Mouse (Mus musculus) megakaryocyte-erythroid progenitor cell, adult 5-6 weeks (primary cell): ENCODE measurements around the gene Copg1. TPM values are rescaled to one million over a fixed set of nuclear protein-coding genes. Genes with fewer than 3 reads are reported as not detected.

Experiments
- ATAC-seq: replicated peaks from 2 replicates; pipeline ENCODE4 v1.8.0; 2016; ENCODE audit warnings: mild to moderate bottlenecking, inconsistent platforms; ENCODE audit not compliant: severe bottlenecking, poor library complexity, low FRiP score, low TSS enrichment
- total RNA-seq, 2 experiments: library from RNA; stranded (forward) in 1 of 2; stranded (reverse) in 1 of 2; fragments of 200-1000, 215-1000 nt in 1 of 2; fragments of >200 nt in 1 of 2; fragmentation: Nextera tagmentation in 1 of 2; gene quantifications; 2 replicates each; pipeline ENCODE4 v1.2.3; 2014 to 2017

The Copg1 gene
- total RNA-seq (2014; fragmentation: Nextera tagmentation) (76.8 and 84.9 TPM in 2 replicates), total RNA-seq (2017) (53.1 and 63.4 TPM in 2 replicates)

DNA sequence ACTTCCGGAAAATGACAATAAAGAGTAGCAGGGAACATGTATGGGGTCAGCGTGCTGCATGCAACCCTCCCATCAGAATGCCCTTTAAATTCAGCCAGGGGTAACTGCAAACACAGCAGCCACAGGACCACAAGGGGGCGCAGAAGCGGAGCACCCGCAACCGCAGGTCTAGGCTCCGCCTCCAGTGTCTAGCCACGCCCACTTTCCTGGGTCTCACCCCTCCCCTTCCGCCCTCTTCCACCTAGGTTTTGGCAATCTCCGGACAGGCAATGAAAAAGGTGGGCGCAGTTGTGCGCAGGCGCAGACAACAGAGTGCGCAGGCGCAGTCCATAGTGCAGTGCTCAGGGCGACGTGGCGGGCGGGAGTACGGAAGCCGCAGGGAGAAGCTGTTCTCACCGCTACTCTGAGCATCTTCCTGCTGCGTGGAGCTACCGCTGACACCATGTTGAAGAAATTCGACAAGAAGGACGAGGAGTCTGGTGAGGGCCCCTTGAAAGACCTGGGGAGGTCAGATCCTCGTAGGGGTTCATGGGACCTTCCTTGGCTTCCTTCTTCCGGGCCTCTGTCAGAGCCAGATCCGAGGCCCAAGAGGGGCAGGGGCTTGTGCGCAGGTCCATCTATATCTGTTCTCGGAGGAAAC lies at the start of gene Copg1:
Copg1 (plus strand) TSS at position 221 of the 640 bp plus-strand sequence.
- ATAC-seq = peak; percentile 92

- peak; percentile 93 for ATAC-seq
These were observed 48.9 kb upstream of the Copg1 start, which contains the start of gene Isy1 for GRCm38 (mm10) chr6:87838551-87839197. TSS of gene Isy1 (minus strand) at chr6:87838798.

GRCm38 (mm10) chr6:87839797-87840341 lies 47.7 kb upstream of the Copg1 start:
- no peak for ATAC-seq

DNA sequence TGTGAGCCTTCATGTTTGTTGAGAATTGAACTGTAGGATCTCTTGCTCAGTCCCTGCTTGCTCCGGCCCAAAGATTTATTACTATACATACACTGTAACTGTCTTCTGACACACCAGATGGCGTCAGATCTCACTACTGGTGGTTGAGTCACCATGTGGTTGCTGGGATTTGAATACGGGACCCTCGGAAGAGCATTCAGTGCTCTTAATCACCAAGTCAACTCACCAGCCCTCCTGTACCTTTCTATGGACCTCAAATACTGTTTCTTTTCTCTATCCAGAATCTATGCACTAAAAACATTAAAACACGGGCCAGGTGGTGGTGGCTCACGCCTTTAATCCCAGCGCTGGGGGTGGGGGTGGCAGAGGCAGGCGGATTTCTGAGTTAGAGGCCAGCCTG lies 46.0 kb upstream of the Copg1 start:
- no peak for ATAC-seq

- ATAC-seq = 0 out of 2 replicates have a peak, but pooled peaks have one; percentile 34
These were observed 45.4 kb upstream of the Copg1 start for GRCm38 (mm10) chr6:87842254-87842653.

GRCm38 (mm10) chr6:87845031-87845695 lies 42.5 kb upstream of the Copg1 start:
- ATAC-seq = no peak

DNA sequence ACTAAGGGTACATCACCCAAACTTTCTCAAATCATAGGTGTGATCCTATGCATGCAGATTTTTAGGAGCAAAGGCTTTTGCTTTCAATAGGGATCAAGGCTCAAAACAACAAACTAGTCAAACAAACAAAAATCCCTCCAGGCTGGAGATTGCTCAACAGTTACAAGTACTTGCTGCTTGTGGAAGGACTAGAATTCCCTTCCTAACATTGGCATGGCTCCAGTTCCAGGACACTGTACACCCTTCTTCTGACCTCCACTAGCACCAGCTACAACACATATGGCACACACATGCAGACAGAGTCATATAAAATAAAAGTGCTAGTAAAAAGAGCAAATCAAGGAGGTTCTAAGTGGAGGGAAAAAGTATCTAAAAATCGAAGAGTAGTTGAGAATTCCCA lies 40.8 kb upstream of the Copg1 start:
- no peak for ATAC-seq

DNA sequence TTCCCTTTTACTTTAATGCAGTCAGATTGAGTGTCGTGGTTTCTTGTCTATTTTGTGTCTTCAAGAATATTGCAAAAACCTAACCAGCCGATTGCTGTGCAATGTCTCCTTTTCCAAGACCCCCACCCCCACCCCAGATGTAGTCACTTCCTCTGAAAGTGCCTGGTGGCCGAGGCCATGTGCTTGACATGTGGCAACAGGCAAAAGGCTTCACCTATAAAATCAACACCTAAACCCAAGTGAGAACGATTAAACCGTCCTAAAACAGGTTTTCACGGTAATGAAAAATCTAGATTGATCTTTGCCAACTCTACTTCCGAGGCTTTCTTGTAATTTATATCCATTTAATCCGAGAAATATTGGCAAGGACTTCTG lies 37.8 kb upstream of the Copg1 start:
- ATAC-seq = no peak

DNA sequence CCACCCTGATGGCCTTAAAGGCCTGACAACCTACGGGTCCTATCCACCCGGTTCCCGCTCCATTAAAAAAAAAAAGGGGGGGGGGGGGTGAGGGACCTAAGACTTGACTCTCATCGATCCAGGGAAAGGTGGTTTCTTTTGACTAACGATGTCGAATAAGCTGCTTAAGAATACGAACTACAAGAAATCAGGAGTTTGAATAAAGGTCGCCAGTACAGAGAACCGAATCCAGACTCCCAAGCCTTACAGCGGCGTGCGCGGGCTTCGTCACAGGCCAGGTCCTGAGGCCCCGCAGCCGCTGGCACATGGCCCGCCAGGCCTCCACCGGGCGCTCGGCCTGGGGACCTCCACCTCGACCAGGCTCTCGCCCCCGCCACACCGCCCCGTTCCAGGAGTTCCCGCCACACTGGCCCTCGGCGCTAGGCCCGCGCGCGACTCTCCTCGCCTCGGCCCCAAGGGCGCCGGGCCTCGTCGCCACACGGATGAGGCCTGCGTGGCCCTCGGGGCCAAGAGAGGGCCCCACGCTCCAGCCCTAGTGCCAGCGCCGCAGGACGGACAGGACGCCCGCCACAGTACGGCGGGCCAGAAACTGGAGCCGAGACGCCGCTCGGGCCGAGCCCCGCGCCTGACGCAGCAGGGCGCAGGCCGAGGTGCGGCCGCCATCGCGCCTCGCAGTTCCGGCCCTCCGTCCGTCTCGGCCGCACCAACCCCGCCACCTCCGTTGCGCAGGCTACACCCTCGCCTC lies 37.3 kb upstream of the Copg1 start:
- ATAC-seq = no peak

DNA sequence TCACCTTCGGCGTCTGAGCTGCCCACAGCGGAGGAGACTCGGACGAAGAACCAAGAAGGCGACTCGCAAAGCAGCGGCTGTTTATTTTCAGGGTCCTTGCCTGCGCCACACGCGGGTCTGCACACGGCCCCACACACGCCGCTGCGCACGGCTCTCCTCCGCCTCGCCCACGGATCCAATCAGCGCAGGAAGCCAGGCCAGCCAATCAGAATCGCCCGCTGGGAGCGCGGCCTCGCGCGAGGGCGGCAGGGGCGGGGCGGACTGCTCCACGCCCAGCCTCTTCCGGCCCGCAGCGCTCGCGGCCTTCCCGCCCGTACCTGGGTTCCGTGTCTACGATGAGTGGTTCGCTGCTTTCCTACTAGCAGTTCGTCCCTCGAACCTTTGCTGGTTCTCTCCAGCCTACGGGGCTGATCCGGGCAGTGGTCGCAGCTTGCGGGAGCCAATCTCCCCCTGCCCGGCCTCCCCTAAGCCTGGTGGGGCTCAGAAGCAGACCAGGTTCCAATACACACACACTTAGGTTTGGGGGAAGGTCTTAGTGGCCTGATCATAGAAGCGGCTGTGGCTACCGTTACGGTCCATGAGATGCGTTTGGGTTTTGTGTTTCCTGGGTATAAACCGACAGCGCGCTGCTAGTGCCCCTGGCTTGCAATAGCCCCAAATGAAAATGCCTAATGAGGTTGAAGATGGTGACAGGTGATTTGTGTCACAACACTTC lies 36.6 kb upstream of the Copg1 start, which contains the start of gene Cnbp:
Cnbp (minus strand) TSS at position 207 of the 715 bp plus-strand sequence.
- ATAC-seq = peak; percentile 96

DNA sequence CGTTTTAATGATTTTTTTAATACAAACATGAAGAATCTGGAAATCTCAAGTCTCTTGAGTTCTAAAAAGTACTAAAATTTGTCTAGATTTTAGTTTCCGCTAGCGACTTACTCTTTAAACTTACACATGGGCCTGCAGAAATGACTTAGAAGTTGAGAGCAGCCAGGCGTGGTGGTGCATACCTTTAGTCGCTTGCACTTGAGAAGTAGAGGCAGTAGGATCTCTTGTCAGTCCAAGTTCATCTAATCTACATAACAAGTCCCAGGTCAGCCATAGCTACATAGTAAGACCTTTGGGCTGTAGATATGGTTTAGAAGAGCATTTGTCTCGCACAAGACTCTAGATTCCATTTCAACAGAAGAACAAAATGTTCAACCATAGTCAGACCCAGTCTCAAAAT lies 35.7 kb upstream of the Copg1 start:
- no peak for ATAC-seq

- ATAC-seq = no peak
These were observed 34.2 kb upstream of the Copg1 start for GRCm38 (mm10) chr6:87853446-87853845.

DNA sequence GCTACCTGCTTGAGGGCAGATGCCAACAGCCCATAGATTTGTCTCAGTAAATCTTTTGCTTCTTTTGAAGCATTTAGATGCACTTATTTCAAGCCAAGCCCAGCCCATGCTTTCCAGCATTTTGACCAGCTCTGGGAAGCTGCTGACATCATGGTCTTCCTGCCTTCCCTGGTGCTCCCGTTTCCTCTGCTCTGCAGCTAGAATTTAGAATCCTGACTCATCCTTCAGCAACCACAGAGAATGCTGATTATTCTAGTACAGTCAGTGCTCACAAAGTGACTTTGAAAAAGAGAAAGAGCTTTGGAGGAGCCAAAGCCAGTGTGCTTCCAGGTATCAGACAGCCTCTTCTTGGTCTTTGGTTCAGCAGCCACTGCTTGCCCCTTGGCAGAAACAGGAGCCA lies 30.5 kb upstream of the Copg1 start:
- no peak for ATAC-seq

- no peak for ATAC-seq
These were observed 21.4 kb upstream of the Copg1 start for GRCm38 (mm10) chr6:87866211-87866610.

DNA sequence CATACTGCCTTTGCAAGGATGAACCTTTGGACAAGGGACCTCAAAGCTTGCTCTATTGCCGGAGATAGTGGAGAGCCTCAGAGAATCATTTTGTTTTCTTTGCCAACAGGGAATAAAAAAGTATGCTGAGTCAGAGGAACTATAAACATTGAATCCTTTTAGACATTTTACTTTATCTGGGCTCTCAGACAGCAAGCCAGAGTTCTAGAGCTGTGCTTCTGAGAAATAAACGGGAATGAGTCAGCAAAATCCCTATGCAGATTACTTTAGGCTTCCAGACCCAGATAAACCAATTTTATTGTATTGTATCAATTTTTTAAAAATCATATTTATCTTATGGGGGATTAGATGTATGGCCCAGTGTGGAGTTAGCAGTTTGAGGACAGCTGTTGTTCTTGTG lies 20.4 kb upstream of the Copg1 start:
- peak; percentile 62; the same call in 1 of the 2 replicates for ATAC-seq

GRCm38 (mm10) chr6:87868871-87869506 lies 18.6 kb upstream of the Copg1 start:
- ATAC-seq = no peak; the same call in 1 of the 2 replicates

DNA sequence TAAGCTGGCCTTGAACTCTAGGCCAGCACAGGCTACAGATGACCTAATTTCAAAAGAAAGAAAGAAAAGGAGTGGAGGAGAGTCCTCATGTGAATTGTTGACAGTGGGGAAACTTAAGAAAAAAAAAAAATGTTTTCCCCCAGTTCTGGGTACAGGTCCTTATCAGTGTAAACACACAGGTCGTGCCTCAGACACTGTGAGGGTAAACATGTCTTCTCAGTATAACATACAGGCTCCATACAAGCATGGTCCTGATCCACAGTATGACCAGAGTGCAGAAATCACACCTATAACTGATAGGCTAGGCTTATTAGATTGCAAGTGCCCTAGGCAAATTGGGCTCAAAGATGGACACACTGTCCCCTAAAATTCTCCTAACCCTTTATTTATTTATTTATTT lies 17.2 kb upstream of the Copg1 start:
- ATAC-seq = 0 out of 2 replicates have a peak, but pooled peaks have one; percentile 23

- no peak for ATAC-seq
These were observed 16.4 kb upstream of the Copg1 start for GRCm38 (mm10) chr6:87871240-87871639.
